Mouse (Mus musculus) layer of hippocampus, adult 9-10 months (tissue): ENCODE data around the gene H2-M11.

Experiments used
- DNase-seq: peaks from one replicate; pipeline ENCODE4 v3.0.0; 2022; ENCODE audit warnings: low spot score

The H2-M11 gene

DNA sequence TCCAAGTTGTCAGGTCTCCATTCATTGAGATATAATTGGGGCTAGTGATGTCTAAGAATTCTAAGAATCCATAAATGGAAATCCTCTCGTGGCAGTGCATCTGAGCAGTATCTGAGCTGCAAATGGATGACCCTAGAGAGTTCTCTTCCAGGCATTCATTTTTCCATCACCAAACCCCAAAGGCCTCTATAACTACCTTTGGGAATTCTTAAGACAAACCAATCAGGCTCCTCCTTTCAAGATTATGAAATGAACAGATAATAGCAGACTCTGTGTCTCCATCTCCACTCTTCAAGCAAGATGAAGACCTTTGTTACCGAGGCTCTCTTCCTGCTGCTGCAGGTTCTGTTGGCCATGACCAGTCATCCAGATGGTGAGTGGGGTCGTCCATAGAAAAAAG is at the start of gene H2-M11:
Gene H2-M11 (plus strand): TSS at position 301 of the 400 bp plus-strand sequence.
- DNase-seq, result no peak

GRCm38 (mm10) chr17:36500435-36500834 is 46.4 kb upstream of the H2-M11 start:
- DNase-seq, result no peak

- no peak for DNase-seq
Measured at GRCm38 (mm10) chr17:36503910-36504309, 43.0 kb upstream of the H2-M11 start.
